Mouse (Mus musculus): Measurements from ENCODE around the gene Ank3.

The Ank3 gene

GRCm38 (mm10) chr10:69897927-69898326, 499.4 kb downstream of the Ank3 start:
- 38% methylated on average over 5 of the region's 5 CpGs for WGBS

DNA sequence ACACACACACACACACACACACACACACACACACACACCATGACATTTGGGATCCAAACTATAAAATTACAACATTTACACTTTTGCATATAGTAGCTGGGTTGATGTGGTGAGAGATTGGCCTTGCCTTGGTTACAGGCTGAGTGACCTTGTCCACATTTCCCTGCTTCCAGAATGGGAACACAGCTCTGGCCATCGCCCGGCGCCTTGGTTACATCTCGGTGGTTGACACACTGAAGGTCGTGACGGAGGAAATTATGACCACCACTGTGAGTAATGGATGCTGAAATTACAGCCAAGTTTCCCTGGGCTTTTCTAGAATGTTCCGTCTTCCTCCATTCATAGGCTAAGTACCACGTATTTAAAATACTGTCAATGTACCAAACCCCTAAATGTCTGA, 500.2 kb downstream of the Ank3 start:
- 79% methylated on average over 8 of the region's 8 CpGs for WGBS

GRCm38 (mm10) chr10:69899788-69900187, 501.2 kb downstream of the Ank3 start:
- 34% methylated on average over 3 of the region's 3 CpGs for WGBS

DNA sequence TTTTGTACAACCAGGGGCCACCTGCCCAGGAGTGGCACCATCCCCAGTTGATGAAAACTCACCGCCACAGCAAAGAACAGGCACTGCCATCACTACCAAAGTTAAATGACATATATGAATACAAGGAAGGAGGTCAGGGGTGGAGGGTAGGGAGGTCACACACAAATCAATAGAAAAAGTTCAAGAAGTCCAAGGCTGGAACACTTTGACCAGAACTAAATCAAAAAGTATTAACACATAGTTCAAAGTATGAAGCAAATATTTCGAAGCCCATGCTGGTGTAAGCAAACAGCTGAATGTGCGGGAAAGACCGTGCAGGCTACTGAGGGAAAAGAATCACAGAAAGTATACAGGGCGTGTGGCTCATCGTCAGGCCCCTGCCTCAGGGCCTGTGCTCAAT, 503.5 kb downstream of the Ank3 start:
- WGBS: 76% methylated on average over 6 of the region's 6 CpGs

DNA sequence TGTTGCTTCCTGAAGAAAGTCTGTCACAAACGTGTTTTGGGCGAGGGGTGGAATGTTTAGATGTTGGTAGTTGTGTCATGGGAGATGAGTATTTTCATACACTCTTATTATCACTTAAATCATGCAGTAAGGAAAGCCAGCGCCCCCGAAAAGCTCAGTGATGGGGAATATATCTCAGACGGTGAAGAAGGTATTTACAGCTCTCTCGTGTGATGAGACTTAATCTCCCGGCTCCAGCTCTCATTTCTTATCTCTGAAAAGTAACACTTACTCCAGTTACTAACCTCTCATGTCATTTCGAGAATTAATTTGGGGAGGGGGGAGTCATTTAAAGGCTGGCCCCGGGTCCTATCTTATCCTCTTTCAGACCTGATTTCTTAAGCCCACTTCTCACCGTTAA, 505.7 kb downstream of the Ank3 start:
- 56% methylated on average over 10 of the region's 10 CpGs for WGBS

DNA sequence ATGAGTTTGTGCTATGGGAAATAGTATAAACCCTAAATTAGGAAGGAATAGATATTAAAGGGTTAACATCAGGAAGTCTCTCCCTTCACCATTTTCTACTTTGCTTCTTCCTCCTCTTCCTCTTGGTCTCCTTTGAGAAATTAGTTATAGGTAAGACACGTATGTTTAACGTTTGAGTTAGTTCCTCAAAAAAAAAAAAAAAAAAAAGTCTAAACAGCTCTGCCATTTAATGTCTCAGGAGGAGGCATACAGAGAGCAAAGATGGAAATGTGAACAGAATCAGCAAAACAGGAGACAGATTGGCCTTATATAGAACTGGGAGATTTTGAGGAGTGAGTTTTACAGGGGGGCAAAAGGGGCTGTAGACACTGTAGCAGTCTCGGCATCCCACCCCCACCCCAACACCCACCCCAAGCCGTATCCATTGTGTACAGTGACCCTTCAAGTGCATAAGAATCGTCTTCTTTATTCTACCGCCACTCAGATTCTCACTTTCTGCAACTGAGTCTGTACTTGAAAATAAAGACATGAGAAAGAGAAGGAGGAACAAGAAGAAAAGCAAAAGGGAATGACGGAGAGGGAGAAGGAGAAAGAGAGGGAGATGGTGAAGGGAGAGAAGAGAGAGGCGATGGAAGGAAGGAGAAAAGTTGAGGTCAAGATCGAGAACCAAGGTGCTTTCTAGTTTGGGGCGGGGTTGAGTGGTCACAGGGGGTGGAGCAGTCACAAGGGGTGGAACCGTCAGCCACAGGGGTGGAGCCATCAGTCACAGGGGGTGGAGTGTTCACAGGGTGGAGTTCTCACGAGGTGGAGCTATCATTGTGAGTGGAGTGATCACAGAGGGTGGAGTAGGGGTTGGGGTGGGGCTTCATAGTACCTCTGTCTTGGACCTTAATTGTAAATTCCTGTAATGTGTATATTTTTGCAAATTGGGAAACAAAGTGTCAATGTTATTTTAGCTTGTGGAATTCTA, 509.5 kb downstream of the Ank3 start:
- 52% methylated on average over 12 of the region's 12 CpGs for WGBS

- 68% methylated on average over 4 of the region's 4 CpGs for WGBS
These were observed 511.3 kb downstream of the Ank3 start for GRCm38 (mm10) chr10:69909856-69910255.

GRCm38 (mm10) chr10:69910304-69910703, 511.7 kb downstream of the Ank3 start:
- 37% methylated on average over 5 of the region's 6 CpGs for WGBS

GRCm38 (mm10) chr10:69910726-69911125, 512.2 kb downstream of the Ank3 start:
- 44% methylated on average over 6 of the region's 7 CpGs for WGBS

- WGBS: 70% methylated on average over 3 of the region's 3 CpGs
These were observed 517.0 kb downstream of the Ank3 start for GRCm38 (mm10) chr10:69915566-69915965.

DNA sequence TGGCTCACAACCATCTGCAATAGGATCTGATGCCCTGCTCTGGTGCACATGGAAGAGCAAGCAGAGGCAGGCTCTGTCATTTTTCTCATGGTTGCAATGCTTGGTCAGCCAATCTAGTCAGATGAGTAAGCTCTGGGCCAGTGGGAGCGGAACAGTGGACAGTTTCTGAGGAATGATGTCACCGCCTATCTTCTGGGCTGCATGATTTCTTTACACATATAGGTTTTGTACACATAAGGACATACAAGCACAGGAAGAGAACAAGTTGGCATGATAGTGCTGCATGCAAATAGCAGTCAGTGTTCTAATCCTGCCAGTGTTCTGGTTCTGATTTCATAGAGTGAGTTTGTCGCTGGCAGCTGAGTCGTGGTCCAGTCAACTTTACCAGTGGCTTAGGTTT, 517.6 kb downstream of the Ank3 start:
- 80% methylated on average over 4 of the region's 4 CpGs for WGBS

- WGBS: 67% methylated on average over 10 of the region's 10 CpGs
These were observed 518.3 kb downstream of the Ank3 start for GRCm38 (mm10) chr10:69916689-69917435.

GRCm38 (mm10) chr10:69917711-69918110, 519.1 kb downstream of the Ank3 start:
- 80% methylated on average over 5 of the region's 5 CpGs for WGBS

DNA sequence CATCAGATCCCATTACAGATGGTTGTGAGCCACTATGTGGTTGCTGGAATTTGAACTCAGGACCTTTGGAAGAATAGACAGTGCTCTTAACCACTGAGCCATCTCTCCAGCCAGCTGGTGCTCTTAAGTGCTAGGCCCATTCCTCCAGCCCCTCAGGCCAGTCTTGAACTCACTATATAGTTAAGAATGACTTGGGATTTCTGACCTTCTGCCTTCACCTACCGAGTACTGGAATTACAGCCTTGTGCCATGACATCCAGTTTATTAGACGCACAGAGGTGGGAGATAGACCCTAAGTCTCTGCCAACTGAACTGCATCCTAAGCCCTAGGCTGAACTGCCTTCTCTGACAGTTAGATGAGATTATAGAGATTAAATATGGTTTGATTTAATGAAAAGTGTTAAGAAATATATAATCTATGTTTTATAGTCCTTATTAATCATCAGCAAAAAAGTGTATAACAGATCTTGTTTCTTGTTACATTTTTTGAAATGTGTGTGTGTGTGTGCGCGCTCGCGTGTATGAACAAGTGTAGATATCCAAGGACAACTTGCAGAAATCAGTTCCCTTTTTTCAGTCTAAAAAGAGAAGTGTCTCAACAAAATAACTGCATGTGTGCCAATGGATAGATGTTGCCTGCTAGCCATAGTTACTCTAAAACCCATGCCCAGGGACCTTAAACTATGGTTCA, 520.0 kb downstream of the Ank3 start:
- 85% methylated on average over 6 of the region's 6 CpGs for WGBS

- WGBS: 69% methylated on average over 5 of the region's 5 CpGs
These were observed 520.5 kb downstream of the Ank3 start for GRCm38 (mm10) chr10:69919152-69919492.

GRCm38 (mm10) chr10:69919746-69920145, 521.2 kb downstream of the Ank3 start:
- 38% methylated on average over 7 of the region's 7 CpGs for WGBS

GRCm38 (mm10) chr10:69922076-69922475, 523.5 kb downstream of the Ank3 start:
- 91% methylated on average over 5 of the region's 5 CpGs for WGBS

GRCm38 (mm10) chr10:69923801-69924200, 525.2 kb downstream of the Ank3 start:
- 40% methylated on average over 8 of the region's 8 CpGs for WGBS

- 32% methylated on average over 11 of the region's 11 CpGs for WGBS
These were observed 525.7 kb downstream of the Ank3 start for GRCm38 (mm10) chr10:69924321-69924720.

DNA sequence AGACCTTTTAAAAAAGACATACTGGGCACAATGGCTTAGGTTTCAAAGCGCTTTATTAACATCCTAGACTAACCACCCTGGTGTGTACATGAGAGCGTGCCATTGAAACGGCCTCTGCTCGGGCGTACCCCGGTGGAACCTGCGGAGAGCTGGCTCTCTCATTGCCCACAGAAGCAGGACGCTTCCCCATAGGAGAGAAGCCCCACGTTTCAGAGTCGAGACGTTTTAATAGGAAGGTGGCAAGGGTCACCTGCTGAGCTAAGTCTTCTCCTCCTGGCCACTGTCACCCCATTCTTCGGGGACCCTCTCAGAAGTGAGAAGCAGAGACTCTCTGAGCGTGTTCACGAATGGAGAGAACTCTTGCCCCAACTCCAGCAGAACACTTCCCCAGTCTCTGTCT, 526.3 kb downstream of the Ank3 start:
- WGBS: 44% methylated on average over 14 of the region's 14 CpGs

GRCm38 (mm10) chr10:69925285-69926157, 526.9 kb downstream of the Ank3 start:
- 38% methylated on average over 19 of the region's 19 CpGs for WGBS

Data from cerebral cortex, adult 2 months (tissue).